Mouse (Mus musculus): ENCODE results near the gene Zfand3. TPM values are rescaled to one million over a fixed set of nuclear protein-coding genes. Genes with fewer than 3 reads are reported as not detected.

Gene Zfand3
- total RNA-seq, 2 experiments from 2014 or later = 29.2 to 36.9 TPM

GRCm38 (mm10) chr17:30214393-30214792, 209.9 kb downstream of the Zfand3 start:
- no peak for ATAC-seq (ENCODE audit: poor library complexity, severe bottlenecking)

GRCm38 (mm10) chr17:30215741-30216140, 211.2 kb downstream of the Zfand3 start:
- no peak for ATAC-seq (ENCODE audit: poor library complexity, severe bottlenecking)

- no peak for ATAC-seq (ENCODE audit: poor library complexity, severe bottlenecking)
Measured at GRCm38 (mm10) chr17:30221677-30222076, 217.1 kb downstream of the Zfand3 start.

GRCm38 (mm10) chr17:30222361-30222760, 217.8 kb downstream of the Zfand3 start:
- ATAC-seq (ENCODE audit: poor library complexity, severe bottlenecking) = no peak

- ATAC-seq (ENCODE audit: poor library complexity, severe bottlenecking) = no peak
Measured at GRCm38 (mm10) chr17:30222837-30223236, 218.3 kb downstream of the Zfand3 start.

GRCm38 (mm10) chr17:30225030-30225740, 220.7 kb downstream of the Zfand3 start:
- no peak for ATAC-seq (ENCODE audit: poor library complexity, severe bottlenecking)

- ATAC-seq (ENCODE audit: poor library complexity, severe bottlenecking) = no peak
Measured at GRCm38 (mm10) chr17:30228439-30229215, 224.1 kb downstream of the Zfand3 start.

GRCm38 (mm10) chr17:30230428-30230827, 225.9 kb downstream of the Zfand3 start:
- ATAC-seq (ENCODE audit: poor library complexity, severe bottlenecking) = no peak

GRCm38 (mm10) chr17:30231483-30231882, 226.9 kb downstream of the Zfand3 start:
- no peak for ATAC-seq (ENCODE audit: poor library complexity, severe bottlenecking)

GRCm38 (mm10) chr17:30232698-30233097, 228.2 kb downstream of the Zfand3 start:
- no peak for ATAC-seq (ENCODE audit: poor library complexity, severe bottlenecking)

GRCm38 (mm10) chr17:30235380-30235779, 230.8 kb downstream of the Zfand3 start:
- no peak for ATAC-seq (ENCODE audit: poor library complexity, severe bottlenecking)

- ATAC-seq (ENCODE audit: poor library complexity, severe bottlenecking) = no peak
Measured at GRCm38 (mm10) chr17:30236611-30237010, 232.1 kb downstream of the Zfand3 start.

GRCm38 (mm10) chr17:30237600-30237999, 233.1 kb downstream of the Zfand3 start:
- no peak for ATAC-seq (ENCODE audit: poor library complexity, severe bottlenecking)

- no peak for ATAC-seq (ENCODE audit: poor library complexity, severe bottlenecking)
Measured at GRCm38 (mm10) chr17:30239458-30239857, 234.9 kb downstream of the Zfand3 start.

GRCm38 (mm10) chr17:30240659-30241058, 236.1 kb downstream of the Zfand3 start:
- no peak for ATAC-seq (ENCODE audit: poor library complexity, severe bottlenecking)

GRCm38 (mm10) chr17:30241061-30241460, 236.5 kb downstream of the Zfand3 start:
- ATAC-seq (ENCODE audit: poor library complexity, severe bottlenecking) = no peak

GRCm38 (mm10) chr17:30241720-30242322, 237.3 kb downstream of the Zfand3 start:
- no peak for ATAC-seq (ENCODE audit: poor library complexity, severe bottlenecking)

GRCm38 (mm10) chr17:30242647-30243046, 238.1 kb downstream of the Zfand3 start:
- no peak for ATAC-seq (ENCODE audit: poor library complexity, severe bottlenecking)

- ATAC-seq (ENCODE audit: poor library complexity, severe bottlenecking) = no peak
Measured at GRCm38 (mm10) chr17:30243540-30243939, 239.0 kb downstream of the Zfand3 start.

GRCm38 (mm10) chr17:30244651-30245307, 240.2 kb downstream of the Zfand3 start:
- no peak for ATAC-seq (ENCODE audit: poor library complexity, severe bottlenecking)

GRCm38 (mm10) chr17:30245308-30245706, 240.8 kb downstream of the Zfand3 start:
- ATAC-seq (ENCODE audit: poor library complexity, severe bottlenecking) = no peak

All from megakaryocyte, adult 5-6 weeks (primary cell).